Comparison of ENCODE assay signal across 10 mouse cellular contexts in genomic region chr9:40568070-40568469, GRCm38 (mm10). TPM values are rescaled to one million over a fixed set of nuclear protein-coding genes. Genes with fewer than 3 reads are reported as not detected.
DNase-seq lines count a peak whose midpoint lies in the region; ATAC-seq lines count a peak whose summit lies in the region.
"Had no signal": no experiment of that assay in that cellular context is flagged by ENCODE, and none has a peak within 500 bp of the region (broad histone marks: within the 10 kb centered on the region; RNA-seq: fewer than 3 reads in every experiment).

No protein-coding gene starts in this region.

- H3K4me3 ChIP-seq in lung, embryonic 16.5 days (ENCODE audit: low read length) = no peak overlapping the region
- H3K4me3 ChIP-seq: limb, embryonic 13.5 days; myocyte had no signal

- ATAC-seq in lung, embryonic 16.5 days (ENCODE audit: low read depth) = peak; percentile 89

- peaks cover 3% of the 10 kb centered on the region; the same call in 1 of the 2 replicates for H3K4me1 ChIP-seq in lung, embryonic 16.5 days (replicated peaks; ENCODE audit: control insufficient read depth, insufficient read depth, low read length)
- H3K4me1 ChIP-seq: limb, embryonic 13.5 days had no signal

- DNase-seq in cerebellum, adult 9-10 months = peak; percentile 42
- DNase-seq in cerebellum, postnatal 25 days = no peak
- peak; percentile 23 for DNase-seq in urinary bladder, postnatal 14 days (ENCODE audit: low spot score)
- no peak for DNase-seq in urinary bladder, adult 2 months (ENCODE audit: low spot score)
- no peak for DNase-seq in MN1 (ENCODE audit: low spot score)
- DNase-seq in spleen, postnatal 10 days (ENCODE audit: low spot score in 2 of 2) = no peak
- DNase-seq in T-cell, adult 2 months (ENCODE audit: low spot score) = no peak

- no peak overlapping the region for H3K9ac ChIP-seq in lung, embryonic 16.5 days (ENCODE audit: low read length)
- H3K9ac ChIP-seq: limb, embryonic 13.5 days had no signal

- no peaks in the 10 kb centered on the region for H3K36me3 ChIP-seq in lung, embryonic 16.5 days (ENCODE audit: control insufficient read depth, insufficient read depth, low read length)
- H3K36me3 ChIP-seq: limb, embryonic 13.5 days had no signal

- no peak overlapping the region for H3K27ac ChIP-seq in lung, embryonic 16.5 days (ENCODE audit: low read length)
- H3K27ac ChIP-seq: limb, embryonic 13.5 days had no signal

- H3K9me3 ChIP-seq in lung, embryonic 16.5 days (ENCODE audit: control insufficient read depth, low read length) = no peaks in the 10 kb centered on the region
- H3K9me3 ChIP-seq: limb, embryonic 13.5 days had no signal

- WGBS in lung, embryonic 16.5 days = 43% methylated on average over 8 of the region's 8 CpGs

- H3K4me2 ChIP-seq in lung, embryonic 16.5 days (ENCODE audit: low read depth, low read length) = no peak overlapping the region
- H3K4me2 ChIP-seq: limb, embryonic 13.5 days had no signal

- H3K27me3 ChIP-seq in lung, embryonic 16.5 days (ENCODE audit: control insufficient read depth, insufficient read depth, low read depth, low read length) = no peaks in the 10 kb centered on the region
- H3K27me3 ChIP-seq: limb, embryonic 13.5 days had no signal

RNA-seq across cellular contexts. Expression of gene Gramd1b, which starts 36.9 kb away (rescaled TPM):
- polyA plus RNA-seq in urinary bladder, adult 2 months (2012; rRNA removed) = 5.9 and 7.2 TPM in 2 replicates
- 4.2 and 4.9 TPM in 2 replicates for polyA plus RNA-seq in lung, embryonic 16.5 days (2015; fragmentation: Nextera tagmentation; extraction: Ambion mirVana)

Comparison
In these comparisons a context has a peak if more than half of its experiments do, and no peak if none do; other contexts are left out.
1. DNase-seq: peak in cerebellum, adult 9-10 months (single experiment) and urinary bladder, postnatal 14 days (single experiment); none in cerebellum, postnatal 25 days (0 of 2), urinary bladder, adult 2 months (single experiment), MN1 (single experiment), spleen, postnatal 10 days (0 of 2) and T-cell, adult 2 months (single experiment).